Mouse (Mus musculus): ENCODE measurements around the gene Zfp612.

GRCm38 (mm10) chr8:110079282-110080221, at the start of gene Zfp612:
- TF ChIP-seq CTCF (IDR thresholded peaks at IDR 0.05; ENCODE audit: low read depth, low read length) = no peak
- no peak for TF ChIP-seq EP300 (IDR thresholded peaks at IDR 0.05; ENCODE audit: insufficient read depth, low read depth, low read length)
- TF ChIP-seq POLR2A (IDR thresholded peaks at IDR 0.05; ENCODE audit: insufficient read depth, low read length) = no peak

Data from ES-Bruce4 (cell line).